Mouse (Mus musculus): ENCODE data around the gene Slc9a6. TPM values are rescaled to one million over a fixed set of nuclear protein-coding genes. Genes with fewer than 3 reads are reported as not detected.

The Slc9a6 gene
- total and polyA plus RNA-seq, 3 experiments = 9.0 to 15.7 (median 15.0) TPM

- H3K36me3 ChIP-seq (replicated peaks) = no peaks in the 10 kb centered on the region
- H3K4me3 ChIP-seq (ENCODE audit: low read depth, low read length) = no peak overlapping the region
- no peaks in the 10 kb centered on the region for H3K27me3 ChIP-seq (ENCODE audit: insufficient read depth, low read length)
- no peaks in the 10 kb centered on the region for H3K9me3 ChIP-seq (replicated peaks)
- no peaks in the 10 kb centered on the region for H3K4me1 ChIP-seq (ENCODE audit: insufficient read depth, low read depth, low read length)
- ATAC-seq (ENCODE audit: extremely low read depth, insufficient number of reproducible peaks, low FRiP score, poor library complexity, severe bottlenecking) (no peak), DNase-seq (ENCODE audit: low spot score) (no peak)
- no peak for TF ChIP-seq TAL1 (conservative IDR thresholded peaks at IDR 0.05; ENCODE audit: low read depth, low read length)
Observed at GRCm38 (mm10) chrX:56692554-56692953, 83.0 kb downstream of the Slc9a6 start.

GRCm38 (mm10) chrX:56694539-56694938, 85.0 kb downstream of the Slc9a6 start:
- Histone ChIP-seq H3K9me3 (replicated peaks) (no peaks in the 10 kb centered on the region), H3K4me3 (ENCODE audit: low read depth, low read length) (no peak overlapping the region), H3K36me3 (replicated peaks) (no peaks in the 10 kb centered on the region), H3K27me3 (ENCODE audit: insufficient read depth, low read length) (no peaks in the 10 kb centered on the region), H3K4me1 (ENCODE audit: insufficient read depth, low read depth, low read length) (no peaks in the 10 kb centered on the region)
- DNase-seq (ENCODE audit: low spot score) = no peak
- no peak for TF ChIP-seq GATA1 (IDR thresholded peaks at IDR 0.05; ENCODE audit: borderline replicate concordance, low read length)
- no peak for TF ChIP-seq TAL1 (conservative IDR thresholded peaks at IDR 0.05; ENCODE audit: low read depth, low read length)
- no peak for TF ChIP-seq POLR2AphosphoS5 (IDR thresholded peaks at IDR 0.05; ENCODE audit: insufficient replicate concordance, low read depth, low read length)
- TF ChIP-seq GATA2 (IDR thresholded peaks at IDR 0.05; ENCODE audit: borderline replicate concordance, low read depth, low read length) = no peak
- TF ChIP-seq CTCF (IDR thresholded peaks at IDR 0.05; ENCODE audit: low read depth, low read length) = no peak
- ATAC-seq (ENCODE audit: extremely low read depth, insufficient number of reproducible peaks, low FRiP score, poor library complexity, severe bottlenecking) = no peak

- Histone ChIP-seq H3K27me3 (ENCODE audit: insufficient read depth, low read length) (no peaks in the 10 kb centered on the region), H3K4me3 (ENCODE audit: low read depth, low read length) (no peak overlapping the region), H3K9me3 (replicated peaks) (no peaks in the 10 kb centered on the region), H3K36me3 (replicated peaks) (no peaks in the 10 kb centered on the region), H3K4me1 (ENCODE audit: insufficient read depth, low read depth, low read length) (no peaks in the 10 kb centered on the region)
- DNase-seq (ENCODE audit: low spot score) = no peak
- no peak for ATAC-seq (ENCODE audit: extremely low read depth, insufficient number of reproducible peaks, low FRiP score, poor library complexity, severe bottlenecking)
- TF ChIP-seq POLR2AphosphoS5 (IDR thresholded peaks at IDR 0.05; ENCODE audit: insufficient replicate concordance, low read depth, low read length) = no peak
Observed at GRCm38 (mm10) chrX:56697199-56697780, 87.7 kb downstream of the Slc9a6 start.

GRCm38 (mm10) chrX:56697886-56698285, 88.3 kb downstream of the Slc9a6 start:
- no peaks in the 10 kb centered on the region for H3K9me3 ChIP-seq (replicated peaks)
- no peak for TF ChIP-seq GATA1 (IDR thresholded peaks at IDR 0.05; ENCODE audit: borderline replicate concordance, low read length)
- no peak for TF ChIP-seq CTCF (IDR thresholded peaks at IDR 0.05; ENCODE audit: low read depth, low read length)
- TF ChIP-seq POLR2AphosphoS5 (IDR thresholded peaks at IDR 0.05; ENCODE audit: insufficient replicate concordance, low read depth, low read length) = no peak
- TF ChIP-seq TAL1 (conservative IDR thresholded peaks at IDR 0.05; ENCODE audit: low read depth, low read length) = no peak
- no peak for TF ChIP-seq GATA2 (IDR thresholded peaks at IDR 0.05; ENCODE audit: borderline replicate concordance, low read depth, low read length)
- DNase-seq (ENCODE audit: low spot score) (no peak), ATAC-seq (ENCODE audit: extremely low read depth, insufficient number of reproducible peaks, low FRiP score, poor library complexity, severe bottlenecking) (no peak)
- no peaks in the 10 kb centered on the region for H3K27me3 ChIP-seq (ENCODE audit: insufficient read depth, low read length)
- H3K4me1 ChIP-seq (ENCODE audit: insufficient read depth, low read depth, low read length) = no peaks in the 10 kb centered on the region
- no peak overlapping the region for H3K4me3 ChIP-seq (ENCODE audit: low read depth, low read length)
- H3K36me3 ChIP-seq (replicated peaks) = no peaks in the 10 kb centered on the region

- H3K9me3 ChIP-seq (replicated peaks) = no peaks in the 10 kb centered on the region
- no peak for ATAC-seq (ENCODE audit: extremely low read depth, insufficient number of reproducible peaks, low FRiP score, poor library complexity, severe bottlenecking)
- TF ChIP-seq CTCF (IDR thresholded peaks at IDR 0.05; ENCODE audit: low read depth, low read length) (no peak), GATA2 (IDR thresholded peaks at IDR 0.05; ENCODE audit: borderline replicate concordance, low read depth, low read length) (no peak), TAL1 (conservative IDR thresholded peaks at IDR 0.05; ENCODE audit: low read depth, low read length) (no peak), GATA1 (IDR thresholded peaks at IDR 0.05; ENCODE audit: borderline replicate concordance, low read length) (no peak), POLR2AphosphoS5 (IDR thresholded peaks at IDR 0.05; ENCODE audit: insufficient replicate concordance, low read depth, low read length) (no peak)
Observed at GRCm38 (mm10) chrX:56701261-56701660, 91.7 kb downstream of the Slc9a6 start.

GRCm38 (mm10) chrX:56703965-56704562, 94.5 kb downstream of the Slc9a6 start:
- Histone ChIP-seq H3K4me1 (ENCODE audit: insufficient read depth, low read depth, low read length) (no peaks in the 10 kb centered on the region), H3K9me3 (replicated peaks) (no peaks in the 10 kb centered on the region), H3K27me3 (ENCODE audit: insufficient read depth, low read length) (no peaks in the 10 kb centered on the region), H3K4me3 (ENCODE audit: low read depth, low read length) (no peak overlapping the region), H3K36me3 (replicated peaks) (no peaks in the 10 kb centered on the region)
- DNase-seq (ENCODE audit: low spot score) = no peak
- no peak for ATAC-seq (ENCODE audit: extremely low read depth, insufficient number of reproducible peaks, low FRiP score, poor library complexity, severe bottlenecking)
- TF ChIP-seq POLR2AphosphoS5 (IDR thresholded peaks at IDR 0.05; ENCODE audit: insufficient replicate concordance, low read depth, low read length) = no peak
- no peak for TF ChIP-seq GATA2 (IDR thresholded peaks at IDR 0.05; ENCODE audit: borderline replicate concordance, low read depth, low read length)
- no peak for TF ChIP-seq CTCF (IDR thresholded peaks at IDR 0.05; ENCODE audit: low read depth, low read length)
- TF ChIP-seq TAL1 (conservative IDR thresholded peaks at IDR 0.05; ENCODE audit: low read depth, low read length) = no peak
- TF ChIP-seq GATA1 (IDR thresholded peaks at IDR 0.05; ENCODE audit: borderline replicate concordance, low read length) = no peak

More at GRCm38 (mm10) chrX:56701261-56701660, 91.7 kb downstream of the Slc9a6 start:
- H3K4me1 ChIP-seq (ENCODE audit: insufficient read depth, low read depth, low read length) = no peaks in the 10 kb centered on the region
- no peaks in the 10 kb centered on the region for H3K27me3 ChIP-seq (ENCODE audit: insufficient read depth, low read length)
- no peaks in the 10 kb centered on the region for H3K36me3 ChIP-seq (replicated peaks)
- no peak overlapping the region for H3K4me3 ChIP-seq (ENCODE audit: low read depth, low read length)
- DNase-seq (ENCODE audit: low spot score) = no peak
